Mouse (Mus musculus) liver, postnatal 0 days (tissue): ENCODE results near the gene Adamtsl2. TPM values are rescaled to one million over a fixed set of nuclear protein-coding genes. Genes with fewer than 3 reads are reported as not detected.
A peak's percentile ranks its signal among the peaks of the same experiment; 100 is the strongest.

Experiments
- ATAC-seq: fragments of 200-750 bp; cut with Nextera tagmentation; 2 replicates; pipeline ENCODE4 v1.8.0; 2017; ENCODE audit warnings: mild to moderate bottlenecking, moderate library complexity
- DNase-seq: peaks from one replicate; pipeline ENCODE4 v3.0.0-alpha.2; 2016
- H3K27ac ChIP-seq: fragments of 300-500 bp; sonication (generic); 2 replicates; pipeline ENCODE4 v1.5.1; 2014; ENCODE audit warnings: antibody characterized with exemption, moderate library complexity, mild to moderate bottlenecking, low read depth
- H3K27me3 ChIP-seq: fragments of 300-500 bp; sonication (generic); 2 replicates; pipeline ENCODE4 v1.6.1; 2014; ENCODE audit warnings: low read length, control low read depth, mixed read lengths; ENCODE audit not compliant: insufficient read depth
- H3K36me3 ChIP-seq: fragments of 300-500 bp; sonication (generic); replicated peaks from 2 replicates; pipeline ENCODE4 v1.6.1; 2014; ENCODE audit warnings: mild to moderate bottlenecking, control low read depth, low read length, moderate library complexity, mixed read lengths; ENCODE audit not compliant: insufficient read depth
- H3K4me1 ChIP-seq: fragments of 300-500 bp; sonication (generic); 2 replicates; pipeline ENCODE4 v1.6.1; 2014; ENCODE audit warnings: antibody characterized with exemption, mild to moderate bottlenecking, control low read depth; ENCODE audit not compliant: insufficient read depth
- H3K4me2 ChIP-seq: fragments of 300-500 bp; sonication (generic); 2 replicates; pipeline ENCODE4 v1.6.1; 2014; ENCODE audit warnings: low read depth, mild to moderate bottlenecking, low read length, moderate library complexity, mixed read lengths
- H3K4me3 ChIP-seq: fragments of 300-500 bp; sonication (generic); 2 replicates; pipeline ENCODE4 v1.5.1; 2014; ENCODE audit warnings: low read depth, low read length
- H3K9ac ChIP-seq: fragments of 300-500 bp; sonication (generic); replicated peaks from 2 replicates; pipeline ENCODE4 v1.6.1; 2014; ENCODE audit warnings: mild to moderate bottlenecking, moderate library complexity
- H3K9me3 ChIP-seq: fragments of 300-500 bp; sonication (generic); 2 replicates; pipeline ENCODE4 v1.6.1; 2016; ENCODE audit warnings: mild to moderate bottlenecking, control low read depth, low read length, mixed read lengths
- CTCF ChIP-seq: sonication (generic); IDR thresholded peaks from 2 replicates; pipeline ENCODE4 v1.5.1; 2016; ENCODE audit warnings: antibody characterized with exemption, low read depth
- EP300 ChIP-seq: IDR thresholded peaks from 2 replicates; pipeline ENCODE4 v1.6.1; 2016; ENCODE audit warnings: antibody characterized with exemption, low read depth, mild to moderate bottlenecking
- WGBS: fragments of 180-500 bp; shearing (Covaris S2); extraction: QIAGEN DNeasy Blood & Tissue Kit; methylation state at CpG from one replicate; pipeline ENCODE4 v1.1.7; 2014; ENCODE audit not compliant: insufficient replicate concordance; 5-methylcytosine and 5-hydroxymethylcytosine counted together
- polyA plus RNA-seq: library from polyadenylated mRNA; unstranded; fragments of >200 nt; fragmentation: Nextera tagmentation; extraction: Ambion mirVana; gene quantifications from 2 replicates; pipeline ENCODE4 v1.2.1, GENCODE M21; 2015

Adamtsl2 gene
- polyA plus RNA-seq, 1 experiment from 2014 or later = 1.1 TPM

GRCm38 (mm10) chr2:27096341-27096981 lies 17.3 kb downstream of the Adamtsl2 start:
- 49% methylated on average over 13 of the region's 13 CpGs for WGBS
- ATAC-seq = no peak
- no peak overlapping the region for H3K4me2 ChIP-seq
- H3K27me3 ChIP-seq = no peaks in the 10 kb centered on the region
- H3K9ac ChIP-seq = no peak overlapping the region
- no peak overlapping the region for H3K27ac ChIP-seq
- peaks cover 9% of the 10 kb centered on the region for H3K4me1 ChIP-seq
- TF ChIP-seq EP300 (no peak), CTCF (no peak)
- H3K36me3 ChIP-seq = no peaks in the 10 kb centered on the region
- DNase-seq = no peak
- no peaks in the 10 kb centered on the region for H3K9me3 ChIP-seq
- H3K4me3 ChIP-seq = no peak overlapping the region

GRCm38 (mm10) chr2:27097241-27097656 lies 18.1 kb downstream of the Adamtsl2 start:
- Histone ChIP-seq H3K9ac (no peak overlapping the region), H3K4me1 (peaks cover 9% of the 10 kb centered on the region), H3K27me3 (no peaks in the 10 kb centered on the region), H3K4me2 (no peak overlapping the region), H3K27ac (no peak overlapping the region), H3K36me3 (no peaks in the 10 kb centered on the region), H3K4me3 (no peak overlapping the region), H3K9me3 (no peaks in the 10 kb centered on the region)
- WGBS = 45% methylated on average over 6 of the region's 6 CpGs
- peak; percentile 25; the same call in 1 of the 2 replicates for ATAC-seq
- no peak for DNase-seq
- no peak for TF ChIP-seq EP300
- TF ChIP-seq CTCF = no peak

GRCm38 (mm10) chr2:27097776-27098175 lies 18.6 kb downstream of the Adamtsl2 start:
- no peak overlapping the region for H3K9ac ChIP-seq
- no peak overlapping the region for H3K4me3 ChIP-seq
- ATAC-seq = no peak; the same call in 1 of the 2 replicates
- no peak overlapping the region for H3K27ac ChIP-seq
- no peaks in the 10 kb centered on the region for H3K9me3 ChIP-seq
- no peak overlapping the region for H3K4me2 ChIP-seq
- no peaks in the 10 kb centered on the region for H3K36me3 ChIP-seq
- DNase-seq = no peak
- H3K27me3 ChIP-seq = no peaks in the 10 kb centered on the region
- TF ChIP-seq EP300 (no peak), CTCF (no peak)
- whole genome bisulfite sequencing = 12% methylated on average over 6 of the region's 6 CpGs
- H3K4me1 ChIP-seq = peaks cover 9% of the 10 kb centered on the region

- no peak overlapping the region for H3K4me2 ChIP-seq
- H3K9me3 ChIP-seq = no peaks in the 10 kb centered on the region
- no peak for DNase-seq
- no peak for ATAC-seq
- H3K9ac ChIP-seq = no peak overlapping the region
- no peaks in the 10 kb centered on the region for H3K27me3 ChIP-seq
- 71% methylated on average over 7 of the region's 7 CpGs for WGBS
- no peak overlapping the region for H3K4me3 ChIP-seq
- peaks cover under 1% of the 10 kb centered on the region; the same call in 1 of the 2 replicates for H3K4me1 ChIP-seq
- no peak overlapping the region for H3K27ac ChIP-seq
- TF ChIP-seq CTCF (no peak), EP300 (no peak)
- no peaks in the 10 kb centered on the region for H3K36me3 ChIP-seq
Measured at GRCm38 (mm10) chr2:27103554-27103953, 24.4 kb downstream of the Adamtsl2 start.

- no peak for DNase-seq
- Histone ChIP-seq H3K9me3 (no peaks in the 10 kb centered on the region), H3K36me3 (no peaks in the 10 kb centered on the region), H3K9ac (no peak overlapping the region), H3K27ac (no peak overlapping the region), H3K4me1 (no peaks in the 10 kb centered on the region), H3K4me2 (no peak overlapping the region), H3K27me3 (no peaks in the 10 kb centered on the region), H3K4me3 (no peak overlapping the region)
- no peak for ATAC-seq
- TF ChIP-seq EP300 (no peak), CTCF (no peak)
- 78% methylated on average over 3 of the region's 3 CpGs for WGBS
Measured at GRCm38 (mm10) chr2:27106816-27107215, 27.6 kb downstream of the Adamtsl2 start.

GRCm38 (mm10) chr2:27108144-27108543 lies 29.0 kb downstream of the Adamtsl2 start:
- no peak overlapping the region for H3K27ac ChIP-seq
- H3K36me3 ChIP-seq = no peaks in the 10 kb centered on the region
- H3K4me1 ChIP-seq = no peaks in the 10 kb centered on the region
- no peak overlapping the region for H3K4me2 ChIP-seq
- no peak overlapping the region for H3K9ac ChIP-seq
- ATAC-seq (no peak), DNase-seq (no peak)
- no peaks in the 10 kb centered on the region for H3K27me3 ChIP-seq
- no peak overlapping the region for H3K4me3 ChIP-seq
- H3K9me3 ChIP-seq = no peaks in the 10 kb centered on the region
- WGBS = 69% methylated on average over 2 of the region's 2 CpGs
- TF ChIP-seq EP300 (no peak), CTCF (no peak)
